Mouse (Mus musculus) mature B cell (primary cell): ENCODE measurements around the gene Cdkl3.
"Not testable (repeated sequence)": the region's sequence is repeated elsewhere in the genome, so short reads cannot be mapped to it uniquely, and the experiment has no call there.

Experiments used
- in situ Hi-C: fragments of 300-500 bp; cut with MboI; formaldehyde crosslinking; loops from 2 replicates; pipeline ENCODE4 v1.14.3; 2019

The Cdkl3 gene

DNA sequence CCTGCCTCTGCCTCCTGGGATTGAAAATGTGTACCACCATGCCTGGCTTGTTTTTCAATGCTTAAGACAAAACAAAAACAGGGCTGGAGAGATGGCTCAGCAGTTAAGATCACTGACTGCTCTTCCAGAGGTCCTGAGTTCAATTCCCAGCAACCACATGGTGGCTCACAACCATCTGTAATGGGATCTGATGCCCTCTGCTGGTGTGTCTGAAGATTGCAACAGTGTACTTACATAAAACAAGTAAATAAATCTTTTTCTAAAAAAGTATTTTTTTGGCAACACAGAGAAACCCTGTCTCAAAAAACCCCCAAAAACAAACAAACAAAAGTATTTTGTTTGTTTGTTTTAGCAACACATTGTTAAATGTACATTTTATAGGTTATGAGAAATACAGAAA, 116.4 kb downstream of the Cdkl3 start:
- in situ Hi-C loops = not testable (repeated sequence)

GRCm38 (mm10) chr11:52122045-52122444, 118.0 kb downstream of the Cdkl3 start:
- in situ Hi-C loops = no loop called here

DNA sequence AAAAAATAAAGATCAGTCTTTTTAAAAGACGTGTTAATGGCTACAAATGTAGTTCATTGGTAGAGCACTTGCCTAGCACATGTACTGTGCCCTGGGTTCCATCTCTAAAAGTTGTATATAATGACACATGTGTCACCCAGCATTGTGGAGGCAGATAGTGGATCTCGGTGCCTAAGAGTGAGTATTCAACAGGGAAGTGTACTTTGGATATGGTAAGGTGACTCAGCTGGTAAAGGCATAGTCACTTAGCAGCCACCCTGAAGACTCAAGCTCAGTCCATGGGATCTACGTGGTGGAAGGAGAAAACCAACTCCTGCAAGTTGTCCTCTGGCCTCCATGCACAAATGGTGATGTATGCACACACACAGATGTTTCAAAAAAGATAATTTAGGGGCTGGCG, 120.4 kb downstream of the Cdkl3 start:
- in situ Hi-C loops = no loop called here

GRCm38 (mm10) chr11:52127169-52127568, 123.1 kb downstream of the Cdkl3 start:
- in situ Hi-C loops = no loop called here

DNA sequence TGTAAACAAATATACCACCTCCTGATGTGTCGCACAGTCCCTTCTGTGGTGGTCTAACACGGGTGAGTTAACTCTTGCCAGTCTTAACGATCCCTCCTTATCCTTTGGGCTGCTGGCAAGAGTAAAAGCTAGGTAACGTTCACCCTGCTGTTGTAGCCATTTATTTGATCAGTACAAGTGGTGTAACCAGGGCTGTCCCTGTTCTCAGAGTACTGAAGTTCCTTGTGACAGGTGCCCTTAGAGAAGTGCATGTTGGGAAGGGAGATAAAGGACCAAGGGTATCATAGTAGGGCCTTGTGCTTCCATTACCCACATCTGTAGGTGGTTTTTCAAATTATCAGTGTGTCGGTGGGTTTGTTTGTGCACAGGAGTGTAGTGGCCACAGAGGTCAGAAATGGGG, 123.7 kb downstream of the Cdkl3 start:
- in situ Hi-C loops = no loop called here

GRCm38 (mm10) chr11:52128316-52129061, 124.5 kb downstream of the Cdkl3 start:
- in situ Hi-C loops = no loop called here

DNA sequence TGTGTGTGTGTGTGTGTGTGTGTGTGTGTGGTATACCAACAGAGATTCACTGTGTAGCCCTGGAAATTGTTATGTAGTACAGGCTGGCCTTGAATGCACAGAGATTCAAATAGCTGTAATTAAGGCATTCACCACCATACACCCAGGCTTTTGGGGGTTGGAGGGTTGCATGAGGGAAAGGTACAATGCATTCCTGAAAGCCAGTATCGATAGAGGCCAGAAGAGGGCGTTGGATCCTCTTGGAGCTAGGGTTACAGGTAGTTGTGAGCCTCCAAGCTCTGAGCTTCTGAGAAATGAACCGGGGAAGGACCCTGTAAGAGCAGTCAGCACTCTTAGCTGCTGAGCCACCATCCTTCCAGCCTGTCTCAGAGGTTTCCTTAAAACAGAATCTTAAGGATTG, 125.2 kb downstream of the Cdkl3 start:
- in situ Hi-C loops = no loop called here

DNA sequence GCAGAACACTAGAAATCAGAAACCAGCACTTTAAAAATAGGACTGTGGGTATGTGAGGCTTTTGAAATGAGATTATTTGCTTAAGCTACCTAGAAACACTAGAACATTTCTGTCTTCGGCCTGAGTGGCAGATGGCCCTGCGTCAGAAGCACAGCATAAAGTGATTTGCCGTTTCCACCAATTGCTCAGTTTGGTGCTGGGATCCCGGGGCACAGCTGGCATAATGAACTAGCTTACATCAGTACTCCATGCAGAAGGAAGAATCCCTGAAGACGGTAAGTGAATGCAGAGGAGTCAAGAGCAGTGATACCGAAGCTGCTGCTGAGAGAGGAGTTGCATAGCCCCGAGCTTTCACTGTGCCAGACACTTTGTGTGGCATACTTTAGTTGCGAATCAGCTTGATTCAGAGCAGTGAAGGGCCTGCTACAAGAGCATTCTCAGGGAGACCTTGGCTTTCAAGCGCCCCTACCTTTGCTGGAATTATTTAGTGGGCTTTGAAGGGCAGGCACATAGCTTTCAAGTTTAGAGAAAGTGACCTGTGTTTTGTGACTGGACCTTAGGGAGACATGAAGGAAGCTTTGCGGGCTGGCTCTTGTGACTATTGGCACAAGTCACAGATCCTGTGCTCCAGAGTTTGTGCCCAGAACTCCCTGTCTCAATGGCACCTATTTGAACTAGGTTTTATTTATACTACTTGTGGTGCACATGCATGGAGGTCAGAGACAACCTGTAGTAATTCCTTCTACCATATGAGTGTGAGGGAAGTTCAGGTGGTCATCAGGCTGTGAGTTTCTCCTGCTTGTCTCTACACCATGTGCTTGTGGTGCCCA, 125.8 kb downstream of the Cdkl3 start:
- in situ Hi-C loops = no loop called here

GRCm38 (mm10) chr11:52130451-52131068, 126.5 kb downstream of the Cdkl3 start:
- in situ Hi-C loops = no loop called here
